Mouse (Mus musculus) heart, postnatal 4 days (tissue): ENCODE data around the gene Pklr. TPM values are rescaled to one million over a fixed set of nuclear protein-coding genes. Genes with fewer than 3 reads are reported as not detected.

ENCODE experiments used
- total RNA-seq, 2 experiments: library from RNA; stranded (reverse); gene quantifications; 2 replicates each; pipeline ENCODE4 v1.2.3; 2021

Pklr gene
- total RNA-seq, 2 experiments from 2014 or later: not detected

Other genes with a start within 250 kb of the Pklr start
- gene Msto1, start 222.1 kb upstream of the Pklr start, total RNA-seq: 10 to 100 TPM; 28.5 to 29.9 TPM
- gene Ash1l, start 185.5 kb upstream of the Pklr start, total RNA-seq: 10 to 100 TPM; 42.0 to 46.8 TPM
- gene Dap3, start 185.0 kb upstream of the Pklr start, total RNA-seq: 100 to 1,000 TPM; 102 to 114 TPM
- 10 to 100 TPM; 12.3 to 12.5 TPM for gene Rusc1, start 42.8 kb upstream of the Pklr start, total RNA-seq
- gene Gm43738, start 35.0 kb upstream of the Pklr start, total RNA-seq: not detected
- gene Fdps, start 34.2 kb upstream of the Pklr start, total RNA-seq: 10 to 100 TPM; 54.5 to 58.7 TPM
- 1 to 10 TPM in 1 of 2 experiments, under 1 TPM in 1; 0.86 to 1.1 TPM for gene Hcn3, start 24.1 kb downstream of the Pklr start, total RNA-seq
- gene Clk2, start 28.7 kb downstream of the Pklr start, total RNA-seq: 10 to 100 TPM; 30.3 to 32.1 TPM
- 10 to 100 TPM; 46.7 to 47.3 TPM for gene Scamp3, start 41.3 kb downstream of the Pklr start, total RNA-seq
- gene Fam189b, start 47.0 kb downstream of the Pklr start, total RNA-seq: 1 to 10 TPM; 8.8 to 9.0 TPM
- 10 to 100 TPM; 19.7 to 21.8 TPM for gene Gba, start 66.8 kb downstream of the Pklr start, total RNA-seq
- gene Thbs3, start 79.0 kb downstream of the Pklr start, total RNA-seq: 10 to 100 TPM; 25.0 to 34.5 TPM
- 10 to 100 TPM; 62.9 to 67.2 TPM for gene Mtx1, start 90.9 kb downstream of the Pklr start, total RNA-seq
- gene Muc1, start 92.9 kb downstream of the Pklr start, total RNA-seq: under 1 TPM; 0.61 to 0.74 TPM
- 100 to 1,000 TPM; 100 to 104 TPM for gene Krtcap2, start 109.8 kb downstream of the Pklr start, total RNA-seq
- gene Trim46, start 110.2 kb downstream of the Pklr start, total RNA-seq: 1 to 10 TPM; 1.3 to 1.6 TPM
- gene Dpm3, start 123.2 kb downstream of the Pklr start, total RNA-seq: 10 to 100 TPM; 51.6 to 61.0 TPM
- gene Slc50a1, start 134.4 kb downstream of the Pklr start, total RNA-seq: 10 to 100 TPM; 24.9 to 28.0 TPM
- 10 to 100 TPM; 37.9 to 42.0 TPM for gene Efna1, start 145.0 kb downstream of the Pklr start, total RNA-seq
- under 1 TPM in 1 of 2 experiments, not detected in 1; 0.26 TPM for gene Efna3, start 186.8 kb downstream of the Pklr start, total RNA-seq
- gene Efna4, start 201.9 kb downstream of the Pklr start, total RNA-seq: 1 to 10 TPM; 3.1 to 3.7 TPM
- gene Adam15, start 213.9 kb downstream of the Pklr start, total RNA-seq: 10 to 100 TPM; 93.6 to 95.2 TPM
- gene Dcst2, start 225.8 kb downstream of the Pklr start, total RNA-seq: under 1 TPM; 0.14 to 0.23 TPM
- gene Dcst1, start 229.1 kb downstream of the Pklr start, total RNA-seq: under 1 TPM; 0.21 to 0.72 TPM